Mouse (Mus musculus): ENCODE measurements around the gene Yipf2.
A peak's percentile ranks its signal among the peaks of the same experiment; 100 is the strongest.
"Not testable (repeated sequence)": the region's sequence is repeated elsewhere in the genome, so short reads cannot be mapped to it uniquely, and the experiment has no call there.

The Yipf2 gene

DNA sequence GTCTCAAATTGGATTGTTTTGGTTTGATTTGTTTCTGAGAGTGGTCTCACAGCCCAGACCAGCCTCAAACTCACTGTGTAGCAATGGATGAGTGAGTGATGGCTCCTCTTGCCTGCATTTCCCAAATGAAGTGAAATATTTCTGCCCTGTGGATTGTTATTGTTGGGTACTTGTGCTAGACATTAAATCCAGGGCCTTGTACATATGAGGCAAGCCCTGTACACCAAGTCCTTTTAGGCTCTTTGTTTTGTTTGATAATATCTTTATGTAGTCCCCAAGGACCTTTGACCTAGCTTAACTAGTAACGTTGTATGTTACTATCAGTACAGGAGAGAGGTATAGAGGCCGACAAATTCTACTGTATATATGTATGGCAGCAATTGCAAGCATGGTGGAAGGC, 2.2 kb upstream of the Yipf2 start:
- no peak for DNase-seq

DNA sequence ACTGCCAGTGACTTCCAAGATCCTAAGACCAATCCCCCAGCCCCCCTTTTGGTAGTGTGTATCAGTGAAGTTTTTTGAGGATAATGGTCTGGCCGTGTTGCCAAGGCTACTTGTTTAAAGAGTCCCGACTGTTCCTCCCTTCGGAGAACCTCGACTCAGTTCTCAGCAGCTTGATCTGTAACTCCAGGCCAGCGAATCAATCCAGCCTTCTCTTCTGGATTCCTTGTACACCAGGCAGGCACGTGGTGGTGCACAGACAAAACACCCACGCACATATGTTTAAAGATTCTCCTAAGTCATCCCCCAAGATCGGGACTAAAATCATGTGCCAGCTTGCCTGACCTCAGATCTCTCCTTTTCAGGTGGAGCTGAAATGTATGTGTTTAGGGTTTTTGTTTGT, 1.7 kb upstream of the Yipf2 start:
- DNase-seq = not testable (repeated sequence)

DNA sequence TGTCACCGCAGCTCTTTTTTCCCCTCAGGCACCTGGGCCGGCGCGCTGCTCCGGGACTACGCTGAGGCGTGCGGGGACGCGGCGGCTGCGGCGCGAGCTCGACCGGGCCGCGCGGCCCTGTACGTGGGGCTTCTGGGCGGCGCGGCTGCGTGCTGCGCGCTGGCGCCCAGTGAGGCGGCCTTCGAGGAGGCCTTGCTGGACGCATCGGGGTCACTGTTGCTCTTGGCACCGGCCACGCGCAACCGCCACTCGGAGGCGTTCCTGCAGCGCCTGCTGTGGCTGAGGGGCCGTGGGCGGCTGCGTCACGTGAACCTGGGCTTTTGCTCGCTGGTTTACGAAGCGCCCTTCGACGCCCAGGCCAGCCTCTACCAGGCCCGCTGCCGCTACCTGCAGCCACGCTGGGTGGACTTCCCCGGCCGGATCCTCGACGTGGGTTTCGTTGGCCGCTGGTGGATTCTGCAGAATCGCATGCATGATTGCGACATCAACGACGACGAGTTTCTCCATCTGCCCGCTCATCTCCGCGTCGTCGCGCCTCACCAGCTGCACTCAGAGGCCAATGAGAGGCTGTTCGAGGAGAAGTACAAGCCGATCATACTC, 594 bp upstream of the Yipf2 start:
- peak; percentile 42 for DNase-seq

DNA sequence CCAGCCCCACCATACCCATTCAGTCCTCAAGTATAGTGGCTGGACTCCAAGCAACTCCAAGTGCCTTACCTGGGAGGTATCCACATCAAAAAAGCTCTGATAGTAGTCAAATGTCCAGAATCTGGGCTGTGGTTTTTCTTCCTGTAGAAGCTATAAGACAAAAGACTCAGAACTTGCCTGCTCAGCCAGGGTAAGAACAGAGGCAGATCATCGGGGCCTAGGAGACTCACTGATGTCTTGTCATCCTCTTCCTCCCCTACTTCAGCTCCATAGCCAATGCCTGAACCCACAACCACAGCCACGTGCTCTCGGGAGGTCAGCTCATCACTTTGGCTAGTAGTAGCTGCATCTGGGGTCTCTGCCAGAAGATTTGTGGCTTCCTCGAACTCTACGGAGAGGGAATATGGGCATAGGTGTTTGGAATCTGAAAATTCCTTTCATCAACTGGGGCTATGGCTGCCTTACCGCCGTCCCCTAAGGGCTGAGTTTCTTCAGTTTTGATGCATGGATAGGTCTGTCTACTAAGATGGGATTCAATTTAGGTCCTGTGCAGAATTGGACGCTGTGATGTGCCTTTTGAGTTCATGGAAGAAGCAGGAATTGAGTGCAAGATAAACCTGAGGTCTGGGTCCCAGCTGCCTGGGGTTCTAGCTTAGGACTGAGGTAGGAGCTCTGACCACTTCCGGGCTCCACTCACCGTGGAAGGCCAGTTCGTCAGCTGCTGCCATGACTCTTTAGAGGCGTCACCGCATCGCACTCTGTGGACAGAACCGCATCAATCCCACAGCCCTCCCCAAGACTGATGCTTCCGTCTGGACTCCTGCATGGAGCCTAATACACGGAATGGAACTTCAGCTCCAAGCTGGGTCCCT, 561 bp downstream of the Yipf2 start:
- DNase-seq = no peak

DNA sequence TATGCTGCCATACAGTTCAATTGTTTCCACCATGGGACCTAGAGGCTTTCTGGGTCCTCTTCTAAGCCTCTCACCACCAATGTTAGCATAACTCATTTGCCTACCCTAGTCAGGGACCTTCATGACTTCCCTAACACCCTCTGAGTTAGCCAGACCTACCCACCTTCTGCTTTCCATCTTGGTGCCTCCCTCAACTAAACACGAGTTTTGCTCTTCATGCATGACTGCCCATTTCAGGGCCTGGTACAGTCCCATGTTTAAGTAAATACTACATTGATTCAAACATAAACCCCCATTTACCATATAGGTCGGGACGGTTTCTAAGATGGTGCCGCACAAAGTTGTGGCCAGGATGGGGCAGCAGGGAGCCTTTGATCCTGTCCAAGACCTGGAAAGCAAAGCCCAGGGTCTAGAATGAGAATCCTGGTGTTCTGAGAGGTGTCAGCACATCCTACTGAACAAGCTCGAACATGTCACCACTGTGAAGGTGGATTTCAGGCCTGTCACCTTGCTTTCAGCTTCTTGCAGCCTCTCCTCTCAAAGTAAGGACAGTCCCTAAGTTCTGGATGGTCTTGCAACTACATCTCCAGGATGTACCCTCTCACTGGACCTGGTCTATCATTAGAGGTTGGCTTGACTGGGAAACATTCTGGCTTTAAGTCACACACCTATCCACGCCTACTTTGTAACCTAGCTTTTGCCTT, 1.3 kb downstream of the Yipf2 start:
- DNase-seq = no peak

DNA sequence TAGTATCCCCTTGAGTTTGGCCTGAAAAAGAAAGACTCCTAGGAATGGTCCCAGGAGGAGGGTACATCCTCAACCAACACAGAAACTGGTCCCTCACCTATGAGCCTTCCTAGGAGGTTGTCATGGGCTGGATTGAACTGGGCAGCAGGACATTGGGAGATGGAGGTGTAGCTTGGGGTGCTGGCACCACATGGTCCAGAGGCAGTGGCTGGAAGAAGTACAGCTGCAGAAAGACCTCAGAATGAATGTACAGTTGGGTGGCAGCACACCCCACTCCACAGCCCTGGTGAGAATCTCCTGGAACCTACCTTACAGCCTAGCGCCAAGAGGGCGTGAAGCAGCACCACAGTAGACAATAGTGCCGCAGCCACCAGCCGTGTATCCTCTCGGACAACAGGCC, 3.1 kb downstream of the Yipf2 start:
- DNase-seq = no peak

DNA sequence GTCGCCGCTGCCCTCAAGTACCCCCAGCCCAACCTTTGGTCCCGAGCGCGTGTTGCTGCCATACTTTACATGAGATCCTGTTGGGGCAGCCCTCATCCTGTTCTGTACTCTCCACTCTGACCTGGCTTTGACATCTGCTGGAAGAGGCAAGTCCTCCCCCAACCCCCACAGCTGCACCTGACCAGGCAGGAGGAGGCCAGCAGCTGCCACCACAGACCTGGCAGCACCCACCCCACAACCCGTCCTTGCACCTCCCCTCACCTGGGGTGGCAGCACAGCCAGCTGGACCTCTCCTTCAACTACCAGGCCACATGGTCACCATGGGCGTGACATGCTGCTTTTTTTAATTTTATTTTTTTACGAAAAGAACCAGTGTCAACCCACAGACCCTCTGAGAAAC, 4.3 kb downstream of the Yipf2 start:
- no peak for DNase-seq

DNA sequence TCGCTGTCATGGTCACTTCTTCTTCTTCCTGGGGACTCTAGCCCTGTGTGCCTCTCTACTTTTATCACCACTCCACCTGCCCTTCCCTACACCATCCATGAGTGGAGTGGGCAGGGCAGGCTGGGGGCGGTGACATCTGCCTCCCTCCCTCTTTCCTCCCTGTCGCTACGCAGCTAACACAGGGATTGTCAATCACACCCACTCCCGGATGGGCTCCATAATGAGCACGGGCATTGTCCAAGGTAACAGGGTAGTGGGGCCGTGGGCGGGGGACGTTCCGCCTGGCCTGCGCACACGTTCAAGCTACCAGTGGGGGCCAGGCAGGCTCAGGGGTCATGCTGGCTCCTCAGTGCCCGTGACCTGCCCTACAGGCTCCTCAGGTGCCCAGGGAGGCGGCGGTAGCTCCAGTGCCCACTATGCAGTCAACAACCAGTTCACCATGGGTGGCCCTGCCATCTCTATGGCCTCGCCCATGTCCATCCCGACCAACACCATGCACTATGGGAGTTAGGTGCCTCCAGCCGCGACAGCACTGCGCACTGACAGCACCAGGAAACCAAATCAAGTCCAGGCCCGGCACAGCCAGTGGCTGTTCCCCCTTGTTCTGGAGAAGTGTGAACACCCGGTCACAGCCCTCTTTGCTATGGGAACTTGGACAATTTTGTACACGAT, 4.8 kb downstream of the Yipf2 start:
- DNase-seq = no peak

DNA sequence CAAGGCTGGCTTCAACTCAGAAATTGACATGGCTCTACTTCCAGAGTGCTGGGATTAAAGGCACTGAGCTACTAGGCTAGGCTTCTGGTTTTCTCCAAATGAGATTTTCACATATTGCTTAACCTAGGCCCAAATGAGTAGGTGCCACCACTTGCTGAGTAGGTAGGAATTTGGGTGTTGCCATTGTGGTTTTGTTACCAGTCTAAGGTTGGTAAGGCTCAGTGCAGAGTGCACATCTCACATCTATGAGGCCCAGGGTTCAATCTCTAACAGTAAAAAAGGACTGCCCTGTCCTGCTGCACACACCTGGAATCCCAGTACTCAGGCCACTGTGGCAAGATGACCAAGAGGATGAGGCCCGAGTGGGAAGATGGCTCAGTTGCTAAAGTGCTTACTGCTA, 7.2 kb downstream of the Yipf2 start:
- no peak for DNase-seq

DNA sequence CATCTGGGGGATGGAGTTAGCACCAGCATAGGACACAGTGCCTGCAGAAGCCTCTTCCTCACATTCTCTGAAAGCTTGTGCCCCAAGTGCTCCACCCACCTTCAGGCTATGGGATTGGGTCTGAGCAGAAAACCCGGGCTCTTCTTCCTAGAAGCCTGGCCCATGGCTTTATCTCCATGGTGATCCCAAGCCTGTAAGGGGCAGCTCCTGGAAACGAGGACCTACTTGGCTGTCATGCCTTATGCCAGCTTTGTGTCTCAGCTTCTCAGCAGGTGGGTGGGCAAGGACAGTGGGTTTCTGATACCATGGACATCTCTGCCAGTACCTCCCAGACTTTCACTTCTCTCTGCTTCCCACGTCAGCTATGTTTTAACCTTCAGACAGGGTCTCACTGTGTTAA, 14.4 kb downstream of the Yipf2 start:
- DNase-seq = no peak

DNA sequence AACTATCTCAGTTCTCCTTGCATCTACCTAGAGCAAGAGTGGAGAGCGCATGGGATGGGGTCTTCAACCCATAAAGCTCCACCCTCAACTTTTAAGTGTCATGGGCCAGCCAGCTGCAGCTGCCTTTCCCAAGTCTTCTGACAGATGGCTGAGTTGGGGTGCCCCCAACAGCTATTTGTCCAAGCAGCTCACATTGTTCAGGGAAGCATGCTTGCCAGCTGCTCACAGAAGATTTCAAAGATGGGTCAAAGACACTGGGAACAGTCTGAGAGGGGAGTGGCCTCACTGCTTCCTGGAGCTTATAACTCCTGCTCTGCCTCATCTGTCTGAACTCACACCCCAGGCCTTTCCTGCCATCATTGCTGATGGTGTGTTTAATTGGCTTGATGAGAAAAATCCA, 16.3 kb downstream of the Yipf2 start:
- no peak for DNase-seq

DNA sequence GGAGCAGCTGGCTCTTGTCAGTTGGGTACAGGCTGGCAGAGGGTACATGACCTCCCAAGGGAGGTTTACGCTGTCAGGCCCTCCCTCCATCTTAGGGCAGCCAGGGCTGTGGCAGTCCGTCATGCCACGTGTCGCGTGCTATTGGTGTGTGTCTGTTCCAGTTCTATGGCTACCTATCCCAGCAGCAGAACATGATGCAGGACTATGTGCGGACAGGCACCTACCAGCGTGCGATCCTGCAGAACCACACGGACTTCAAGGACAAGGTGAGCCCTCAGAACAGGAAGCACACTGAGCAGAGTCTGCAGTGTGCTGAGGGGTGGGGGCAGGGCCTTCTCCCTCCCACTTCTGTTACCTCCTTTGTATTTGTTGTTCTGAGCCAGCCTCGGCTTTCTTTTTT, 17.4 kb downstream of the Yipf2 start:
- no peak for DNase-seq

DNA sequence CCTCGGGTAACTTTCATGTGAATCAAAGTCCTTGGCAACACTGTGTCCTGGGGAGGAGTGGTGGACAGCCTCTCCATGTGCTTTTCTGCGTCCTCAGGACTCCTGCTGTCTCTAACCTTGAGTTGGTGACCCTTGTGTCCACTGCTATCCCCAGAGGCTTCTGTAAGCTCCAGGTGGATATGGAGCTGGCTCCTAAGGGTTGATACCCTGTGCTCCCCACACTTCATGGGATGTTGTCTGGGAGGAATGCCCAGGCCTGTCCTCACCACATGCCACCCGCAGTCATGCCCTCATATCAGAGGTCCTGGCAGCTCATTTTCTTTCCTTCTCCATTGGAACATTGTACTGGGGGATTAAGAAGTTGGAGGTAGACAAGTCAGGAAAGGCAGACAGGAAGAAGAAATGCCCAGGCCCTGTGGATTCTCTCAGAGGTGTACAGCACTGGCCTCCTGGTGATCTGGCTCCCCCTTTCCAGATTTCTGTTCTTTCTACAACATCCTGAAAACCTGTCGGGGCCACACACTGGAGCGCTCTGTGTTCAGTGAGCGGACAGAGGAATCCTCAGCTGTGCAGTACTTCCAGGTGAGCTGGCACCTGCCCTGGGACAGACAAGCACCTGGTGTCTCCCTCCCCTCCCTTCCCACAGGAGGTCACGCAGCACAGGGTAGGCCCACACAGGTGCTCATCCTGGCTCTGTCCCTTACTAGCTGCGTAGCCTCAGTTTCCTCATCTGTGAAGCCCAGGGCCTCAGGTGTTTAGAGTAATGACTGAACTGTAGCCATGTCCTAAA, 18.4 kb downstream of the Yipf2 start:
- DNase-seq = no peak

DNA sequence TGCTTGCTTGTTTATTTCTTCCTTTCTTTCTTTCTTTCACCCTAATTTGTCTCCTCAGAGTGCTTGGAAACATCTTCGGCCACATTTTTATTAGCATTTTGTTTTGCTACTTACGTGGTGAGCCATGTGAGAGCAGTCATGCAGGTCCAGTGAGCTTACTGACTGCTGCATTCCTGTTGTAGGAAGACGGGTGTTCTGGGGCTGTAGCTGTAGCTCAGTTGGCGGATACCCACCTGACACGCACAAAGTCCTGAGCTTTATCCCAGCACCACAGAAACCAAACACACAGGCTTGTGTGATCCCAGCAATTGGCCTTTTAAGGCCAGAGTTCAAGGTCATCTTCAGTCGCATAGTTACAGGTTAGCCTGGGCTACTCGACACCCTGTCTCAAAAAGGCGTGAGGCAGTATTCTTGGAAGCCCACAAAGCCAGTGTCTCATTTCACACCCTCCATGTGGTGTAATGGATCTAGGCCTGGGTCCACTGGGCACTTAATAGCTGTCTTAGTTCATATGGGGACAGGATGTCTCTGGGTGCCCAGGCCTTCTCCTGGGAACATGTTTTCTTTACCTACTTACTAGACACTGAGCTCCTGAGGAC, 23.9 kb downstream of the Yipf2 start:
- no peak for DNase-seq

DNA sequence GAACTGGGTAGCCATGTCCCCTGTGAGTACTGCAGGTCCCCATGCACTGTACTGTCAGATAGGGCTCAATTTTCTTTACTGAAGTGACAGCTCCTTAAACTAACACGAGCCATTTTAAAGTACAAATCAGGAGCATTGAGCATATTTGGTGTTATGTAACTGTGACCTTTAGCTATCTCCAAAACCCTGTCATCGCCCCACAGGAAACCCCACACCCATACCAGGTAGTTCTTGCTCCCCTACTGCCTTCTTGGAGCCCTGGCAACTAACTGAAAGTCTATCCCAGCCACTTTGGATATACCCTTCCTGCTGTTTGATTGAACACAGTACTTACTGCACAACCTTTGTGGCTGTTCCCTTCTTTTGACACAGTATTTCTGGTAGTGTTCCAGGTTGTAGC, 25.6 kb downstream of the Yipf2 start:
- DNase-seq = no peak

DNA sequence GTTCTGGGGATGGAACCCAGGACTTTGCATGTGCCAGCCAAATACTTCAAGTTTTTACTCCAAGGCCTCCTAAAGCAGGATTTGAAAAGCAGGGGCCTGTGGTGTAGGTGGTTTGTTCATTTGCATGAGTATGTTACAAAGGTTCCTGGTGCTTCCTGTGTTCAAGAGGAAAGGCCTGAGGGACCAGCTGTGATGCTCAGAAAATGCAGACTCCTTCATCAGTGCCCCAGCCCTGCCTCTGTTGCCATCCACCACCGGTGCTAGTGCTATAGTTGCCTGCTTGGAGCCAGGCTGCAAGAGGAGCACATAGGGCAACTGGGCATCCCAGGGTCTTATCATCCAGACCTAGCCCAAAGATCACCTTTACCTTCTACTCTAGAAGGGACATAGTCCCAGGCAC, 26.1 kb downstream of the Yipf2 start:
- no peak for DNase-seq

DNA sequence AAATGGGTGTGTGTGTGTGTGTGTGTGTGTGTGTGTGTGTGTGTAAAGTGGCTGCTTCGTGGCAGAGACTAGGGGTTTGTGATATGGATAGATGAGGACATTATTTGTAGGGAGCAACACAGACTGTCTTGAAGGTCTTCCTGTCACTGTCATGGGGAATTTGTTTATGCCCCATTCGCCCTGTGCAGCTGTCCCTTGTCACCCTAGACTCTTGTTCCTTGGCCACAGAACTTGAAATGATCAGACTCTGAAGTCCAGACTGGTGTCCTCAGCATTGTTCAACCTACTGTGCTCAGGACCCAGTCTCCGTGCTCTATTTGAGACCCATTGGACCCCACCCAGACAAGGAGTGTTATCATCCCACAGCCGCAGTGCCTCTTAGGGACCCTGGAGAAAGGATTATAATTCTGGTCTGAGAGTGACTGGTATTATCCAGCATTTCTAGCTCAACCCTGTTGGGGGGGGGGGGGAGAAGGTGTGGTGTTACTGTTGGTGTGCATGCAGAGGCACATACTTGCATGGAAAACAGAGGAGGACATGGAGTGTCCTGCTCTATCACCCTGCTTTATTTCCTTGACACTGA, 27.5 kb downstream of the Yipf2 start:
- no peak for DNase-seq

DNA sequence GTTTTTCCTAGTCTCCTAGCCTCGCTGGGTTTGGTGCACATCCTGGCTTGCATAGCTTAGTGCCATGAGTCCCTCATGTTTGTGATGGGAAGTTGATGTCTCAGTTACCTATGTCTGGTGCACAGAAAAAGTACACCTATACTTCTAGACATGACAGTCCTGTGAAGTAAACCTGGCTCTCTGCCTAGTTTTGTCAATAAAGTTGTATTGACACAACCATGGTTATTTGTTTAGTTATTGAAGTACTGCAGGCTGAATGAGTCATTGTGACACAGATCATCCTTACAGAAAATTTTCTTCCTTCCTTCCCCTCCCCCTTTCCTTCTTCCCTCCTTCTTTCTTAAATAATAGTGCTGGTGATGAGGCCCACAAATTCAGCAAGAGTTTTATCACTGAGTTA, 28.2 kb downstream of the Yipf2 start:
- DNase-seq = no peak

DNA sequence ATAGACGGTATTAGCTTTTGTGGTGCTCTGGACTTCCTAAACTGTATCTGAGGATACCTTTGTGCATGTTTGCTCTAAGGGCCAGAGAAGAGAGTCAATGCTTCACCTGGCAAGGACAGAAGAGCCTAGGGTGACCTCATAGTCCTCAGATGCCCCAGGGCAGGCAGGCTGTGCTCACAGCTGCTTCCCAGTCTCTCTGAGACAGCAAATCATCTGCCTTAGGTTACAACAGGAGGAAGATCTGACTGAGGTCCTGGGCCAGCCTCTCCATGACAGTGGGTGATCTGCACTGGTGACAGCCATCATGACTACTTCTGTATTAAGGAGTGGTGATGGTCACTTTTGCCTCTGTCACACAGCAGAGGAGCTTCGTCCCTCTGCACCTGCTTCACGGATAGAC, 33.5 kb downstream of the Yipf2 start:
- no peak for DNase-seq

DNA sequence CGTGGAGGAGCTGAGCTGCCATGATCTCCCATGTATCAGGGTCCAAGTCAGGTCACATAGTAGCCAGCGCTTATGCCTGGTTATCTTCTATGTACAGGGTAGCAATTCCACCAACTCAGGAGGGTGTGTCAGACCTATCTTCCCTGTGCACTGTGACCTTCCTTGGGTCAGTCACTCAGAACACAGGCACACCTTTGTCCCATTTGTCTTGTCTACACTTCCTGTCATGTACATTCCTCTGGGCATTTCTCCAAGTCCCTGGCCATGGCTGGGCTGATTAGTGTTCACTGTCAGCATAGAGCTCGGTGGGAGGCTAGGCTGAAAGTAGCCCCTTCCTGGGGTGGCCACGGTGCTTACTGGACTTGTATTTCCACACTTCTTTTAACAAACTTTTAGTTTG, 34.3 kb downstream of the Yipf2 start:
- DNase-seq = peak; percentile 17

DNA sequence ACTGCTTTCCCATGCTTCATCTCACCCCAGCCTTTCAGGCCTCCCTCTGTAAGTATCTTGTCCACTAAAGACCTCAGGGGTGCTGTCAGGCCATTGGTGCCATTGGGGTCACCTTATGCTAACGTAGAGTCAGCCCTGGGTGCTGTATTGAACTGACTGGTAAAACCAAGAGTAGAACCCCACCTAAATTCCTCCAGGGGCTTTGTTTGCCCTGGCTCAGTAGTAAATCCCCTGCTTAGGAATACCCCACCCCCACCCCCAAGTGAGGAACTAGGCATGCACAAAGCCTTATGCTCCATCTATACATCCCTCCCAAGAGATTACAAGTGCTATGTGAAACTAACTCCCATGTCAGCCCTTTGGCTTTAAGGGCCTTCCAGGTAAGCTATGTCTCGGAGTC, 35.1 kb downstream of the Yipf2 start:
- no peak for DNase-seq

DNA sequence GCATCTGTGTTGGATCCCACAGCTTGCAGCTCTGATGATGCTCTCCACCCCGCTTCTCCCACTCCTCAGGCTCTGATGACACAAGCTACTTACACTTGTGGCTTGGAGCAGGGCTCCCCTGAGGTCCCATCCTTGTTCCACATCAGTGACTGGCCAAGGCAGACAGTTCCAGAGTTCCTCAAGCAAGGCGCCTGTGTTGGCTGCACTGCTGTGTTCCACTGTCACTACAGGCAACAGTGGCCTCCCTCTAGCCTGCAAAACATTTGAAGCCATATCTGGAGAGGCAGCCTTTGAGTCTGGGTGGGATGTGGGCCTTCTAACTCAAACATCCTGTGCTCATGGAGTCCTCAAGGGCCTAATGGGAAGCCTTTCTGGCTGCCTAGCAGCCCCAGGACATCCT, 35.6 kb downstream of the Yipf2 start:
- no peak for DNase-seq
